Mouse (Mus musculus) skeletal muscle tissue, adult 2 months (tissue): ENCODE measurements around the gene Rims4.
A peak's percentile ranks its signal among the peaks of the same experiment; 100 is the strongest.

Experiments used
- DNase-seq: peaks from one replicate; pipeline ENCODE4 v3.0.0-alpha.2; 2012; ENCODE audit warnings: low read depth, low spot score

Gene Rims4

GRCm38 (mm10) chr2:163909604-163910003 lies 8.9 kb downstream of the Rims4 start:
- DNase-seq: no peak

DNA sequence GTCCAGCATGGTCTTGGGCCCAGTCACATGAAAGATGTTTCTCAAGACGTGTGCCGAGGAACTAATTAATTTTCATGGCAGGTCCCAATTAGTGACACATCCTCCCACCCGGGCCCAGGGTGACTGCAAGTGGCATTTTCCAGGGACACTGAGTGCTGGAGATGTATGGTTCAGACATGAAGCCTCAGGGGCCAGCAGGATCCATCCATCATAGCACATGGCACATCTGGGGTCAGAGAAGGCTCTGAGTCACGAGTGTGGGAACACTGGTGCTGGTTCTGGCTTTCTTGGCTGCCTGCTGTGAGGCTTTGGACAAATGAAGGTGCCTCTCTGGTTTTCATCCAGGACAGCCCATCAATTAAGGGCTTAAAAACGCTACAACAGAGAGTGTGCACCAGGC lies 11.4 kb downstream of the Rims4 start:
- DNase-seq: no peak

- DNase-seq: no peak
Observed at GRCm38 (mm10) chr2:163904323-163904722, 14.2 kb downstream of the Rims4 start.

GRCm38 (mm10) chr2:163903461-163903860 lies 15.0 kb downstream of the Rims4 start:
- DNase-seq: no peak

GRCm38 (mm10) chr2:163902448-163902847 lies 16.0 kb downstream of the Rims4 start:
- no peak for DNase-seq

DNA sequence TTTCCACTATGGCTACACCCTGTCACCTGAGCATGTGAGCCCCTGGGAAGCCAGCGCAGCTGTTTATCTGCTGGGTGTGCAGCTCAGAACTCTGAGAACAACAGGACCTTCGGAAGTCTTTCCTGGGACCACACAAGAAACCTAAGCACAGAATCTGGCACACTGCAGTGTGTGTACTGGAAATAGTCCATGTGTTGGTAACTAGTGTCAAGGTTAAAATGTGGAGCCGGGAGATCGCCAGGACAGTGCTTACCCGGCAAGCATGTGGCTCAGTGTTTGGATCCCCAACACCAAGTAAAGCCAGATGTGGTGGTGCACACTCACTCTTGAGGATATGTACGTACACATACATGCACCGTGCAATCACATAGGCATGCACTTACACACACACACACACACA lies 17.4 kb downstream of the Rims4 start:
- DNase-seq: peak; percentile 11

DNA sequence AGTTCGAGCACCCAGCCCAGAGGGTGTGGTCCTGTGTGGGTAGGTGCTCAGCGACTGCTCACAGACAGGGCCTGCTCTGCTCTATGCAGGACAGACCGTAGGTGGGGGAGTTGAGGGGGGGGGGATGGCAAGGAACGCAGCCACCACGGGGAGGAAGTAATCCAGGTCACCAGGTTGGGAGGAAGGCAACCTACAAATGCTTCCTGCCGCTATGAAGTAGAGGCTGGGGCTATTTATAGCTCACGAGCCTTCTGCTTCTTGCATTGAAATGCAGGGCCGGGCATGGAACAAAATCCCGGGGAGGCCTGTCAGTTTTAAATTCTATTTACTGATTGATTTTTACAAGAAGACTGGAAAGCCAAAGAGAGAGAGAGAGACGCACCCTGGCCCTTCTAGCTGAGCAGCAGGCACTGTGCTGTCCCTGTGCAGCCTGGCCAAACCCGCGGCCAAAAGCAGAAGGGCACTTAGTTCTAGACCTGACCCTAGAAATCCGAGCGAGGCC lies 18.5 kb downstream of the Rims4 start:
- DNase-seq: no peak

- peak; percentile 6 for DNase-seq
Observed at GRCm38 (mm10) chr2:163897988-163898535, 20.4 kb downstream of the Rims4 start.

GRCm38 (mm10) chr2:163897026-163897425 lies 21.5 kb downstream of the Rims4 start:
- DNase-seq: no peak

DNA sequence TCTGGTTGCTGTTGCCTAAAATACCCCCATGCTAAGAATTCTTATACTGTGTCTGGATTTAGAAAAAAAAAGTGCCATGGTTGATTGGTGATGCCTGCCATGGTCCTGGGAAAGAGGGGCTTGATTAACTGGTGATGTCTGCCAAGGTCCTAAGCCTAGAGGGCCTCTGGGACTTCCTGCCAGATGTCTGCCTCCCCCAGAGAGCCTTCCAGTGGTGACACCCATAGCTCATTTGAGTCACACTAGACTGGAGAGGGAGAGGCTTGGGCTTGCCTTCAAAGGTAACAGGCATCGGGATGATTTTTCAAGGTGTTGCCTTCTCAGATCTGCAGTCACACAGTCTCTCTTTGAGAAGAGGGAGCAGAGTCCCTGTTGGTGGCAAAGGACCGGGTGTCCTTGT lies 23.3 kb downstream of the Rims4 start:
- DNase-seq: no peak

GRCm38 (mm10) chr2:163893446-163894370 lies 24.8 kb downstream of the Rims4 start:
- DNase-seq: no peak

DNA sequence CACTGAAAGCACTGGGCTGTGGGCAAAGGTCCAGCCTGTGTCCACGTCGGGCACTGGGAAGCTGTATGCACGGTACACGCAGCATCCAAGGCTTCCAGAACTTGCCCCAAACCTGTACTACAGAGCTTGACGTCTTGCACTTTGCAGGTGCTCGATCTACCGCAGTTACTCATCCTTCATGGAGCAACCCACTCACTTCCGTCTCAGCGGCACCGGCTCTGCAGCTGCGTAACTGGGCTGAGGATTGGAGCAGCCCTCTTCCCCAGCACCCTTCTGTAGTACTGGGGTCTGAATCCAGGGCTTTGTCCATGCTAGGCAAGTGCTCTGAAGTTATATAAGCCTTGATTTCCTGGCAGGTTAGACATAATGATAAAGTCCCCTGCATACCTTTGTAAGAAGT lies 27.2 kb downstream of the Rims4 start:
- DNase-seq: no peak

GRCm38 (mm10) chr2:163890586-163890985 lies 27.9 kb downstream of the Rims4 start:
- no peak for DNase-seq

- DNase-seq: no peak
Observed at GRCm38 (mm10) chr2:163889411-163889810, 29.1 kb downstream of the Rims4 start.

- no peak for DNase-seq
Observed at GRCm38 (mm10) chr2:163882859-163883652, 35.4 kb downstream of the Rims4 start.

GRCm38 (mm10) chr2:163880891-163881290 lies 37.6 kb downstream of the Rims4 start:
- peak; percentile 19 for DNase-seq

- no peak for DNase-seq
Observed at GRCm38 (mm10) chr2:163876830-163877498, 41.5 kb downstream of the Rims4 start.

DNA sequence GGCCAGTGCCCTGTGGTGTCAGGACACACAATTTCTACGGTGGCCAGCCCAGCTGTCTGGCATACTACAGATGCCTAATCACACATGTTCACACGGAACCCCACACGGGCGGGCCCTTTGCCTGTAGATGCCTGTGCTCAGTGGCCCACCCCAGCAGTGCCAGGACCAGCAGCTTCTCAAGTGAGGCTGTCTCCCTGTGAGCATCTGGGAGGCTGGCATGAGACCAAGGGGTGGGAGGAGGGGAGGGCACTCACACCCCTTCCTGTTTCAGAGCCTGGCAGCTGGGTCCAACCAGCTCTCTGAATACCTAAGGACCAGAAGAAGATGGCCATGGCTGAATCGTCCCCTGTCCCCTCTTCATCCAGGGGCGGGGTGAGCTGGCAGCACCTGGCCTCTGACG lies 43.0 kb downstream of the Rims4 start:
- no peak for DNase-seq

DNA sequence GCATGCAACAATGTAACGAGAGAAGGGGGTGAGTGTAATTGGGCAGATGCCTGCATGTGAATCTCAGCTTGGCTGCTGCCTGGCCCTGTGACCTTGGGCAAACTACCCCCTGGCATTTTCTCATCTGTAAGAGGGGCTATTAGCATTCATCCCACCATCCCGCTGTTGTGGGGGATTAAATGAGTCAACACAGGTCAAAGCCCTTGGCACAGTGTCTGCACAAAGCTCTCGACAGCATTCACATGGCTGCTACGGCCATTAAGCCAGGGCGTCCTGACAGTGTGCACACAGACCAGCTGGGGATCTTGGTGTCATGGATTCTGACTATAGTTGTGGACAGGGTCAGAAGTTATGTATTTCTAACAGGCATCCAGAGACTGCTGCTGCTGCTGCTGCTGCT lies 43.6 kb downstream of the Rims4 start:
- no peak for DNase-seq

DNA sequence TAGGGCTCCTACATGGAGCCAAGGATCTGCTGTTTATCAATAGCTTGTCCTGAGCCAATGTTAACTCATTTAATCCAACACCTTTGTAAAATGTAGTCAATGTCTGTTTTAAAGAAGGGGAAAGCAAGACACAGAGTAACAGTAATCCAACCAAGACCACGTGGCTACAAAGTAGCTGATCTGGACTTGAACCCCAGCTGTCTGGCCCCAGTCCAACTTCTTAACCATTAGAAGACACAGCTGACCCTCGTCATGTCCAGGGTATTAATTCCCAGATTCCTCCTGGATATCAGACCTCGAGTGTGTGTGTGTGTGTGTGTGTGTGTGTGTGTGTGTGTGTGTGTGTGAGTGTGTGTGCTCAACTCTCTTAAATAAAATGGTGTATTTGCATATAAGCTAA lies 46.6 kb downstream of the Rims4 start:
- no peak for DNase-seq

- no peak for DNase-seq
Observed at GRCm38 (mm10) chr2:163871266-163871665, 47.2 kb downstream of the Rims4 start.

- DNase-seq: no peak
Observed at GRCm38 (mm10) chr2:163869783-163870182, 48.7 kb downstream of the Rims4 start.
